Mouse (Mus musculus): Measurements from ENCODE around the gene Cap1.

- TF ChIP-seq GATA1 (IDR thresholded peaks at IDR 0.05; ENCODE audit: low read length) (no peak), TAL1 (IDR thresholded peaks at IDR 0.05; ENCODE audit: low read length) (no peak)
These were observed 15.1 kb downstream of the Cap1 start for GRCm38 (mm10) chr4:122870741-122871140.
